Mouse (Mus musculus): ENCODE measurements at regions not wholly inside any gene's neighbourhood (a gene's known extent, or its start where the extent isn't known, plus 50 kb on each side); places are given as distances from the start of the nearest gene placed in this dataset.

DNA sequence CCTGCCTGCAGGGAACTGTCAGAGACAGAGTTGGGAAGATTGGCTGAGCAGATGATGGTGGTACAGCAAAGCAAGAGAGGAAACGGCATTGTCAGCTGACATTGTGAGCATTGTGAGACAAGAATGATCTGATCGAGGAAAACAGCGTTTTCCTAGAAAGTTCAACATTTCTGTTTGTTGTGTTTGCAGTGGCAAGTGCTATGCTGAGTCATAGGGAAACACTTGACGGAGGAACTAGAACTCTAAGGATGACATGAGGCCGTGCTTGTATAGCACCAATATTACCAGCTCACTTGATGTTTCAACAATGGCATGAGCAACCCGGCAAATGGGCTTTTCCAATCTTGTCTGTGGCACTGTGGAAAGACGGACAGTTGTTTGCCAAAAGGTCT lies 146.7 kb upstream of the Serp2 start:
- WGBS: 92% methylated on average over 7 of the region's 7 CpGs
- no peak overlapping the region for H3K4me2 ChIP-seq (replicated peaks)
- no peak overlapping the region for H3K4me3 ChIP-seq (replicated peaks)
- no peak overlapping the region for H3K27ac ChIP-seq
- H3K36me3 ChIP-seq: no peaks in the 10 kb centered on the region
- H3K4me1 ChIP-seq (replicated peaks): peaks cover 4% of the 10 kb centered on the region
- no peak for ATAC-seq
- H3K27me3 ChIP-seq: no peaks in the 10 kb centered on the region
- H3K9me3 ChIP-seq: no peaks in the 10 kb centered on the region
- H3K9ac ChIP-seq (replicated peaks): no peak overlapping the region

DNA sequence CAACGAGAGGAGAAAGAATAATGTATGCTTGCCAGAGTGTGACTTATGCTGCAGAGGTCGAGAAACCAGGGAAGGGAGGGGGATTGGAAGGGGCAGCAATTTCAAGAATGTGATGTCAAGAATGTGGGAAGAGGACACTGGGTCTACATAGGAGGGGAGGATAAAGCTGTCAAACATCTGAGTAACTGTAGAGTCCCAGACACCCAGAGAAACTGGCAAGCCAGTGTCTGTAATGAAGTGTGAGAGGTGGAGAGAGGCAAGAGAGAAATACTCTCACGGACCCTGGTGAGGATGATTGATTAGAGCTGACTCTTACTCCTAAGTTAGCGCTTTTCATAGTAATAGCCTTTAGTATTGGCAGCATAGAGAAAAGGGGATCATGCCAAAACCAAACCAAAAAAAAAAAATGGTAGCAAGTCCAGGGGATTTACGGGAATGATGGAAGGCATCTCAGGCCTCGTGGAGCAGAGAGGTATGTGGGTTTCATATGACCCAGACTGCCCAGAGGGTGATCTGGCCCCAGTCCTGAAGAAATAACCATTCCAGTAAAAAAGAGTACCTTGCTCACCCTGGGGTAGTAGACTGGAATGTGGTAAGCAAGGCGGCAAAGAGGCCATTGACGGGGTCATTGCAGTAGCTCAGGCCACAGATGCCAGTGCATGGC lies 146.2 kb upstream of the Serp2 start:
- Histone ChIP-seq H3K27me3 (no peaks in the 10 kb centered on the region), H3K9me3 (no peaks in the 10 kb centered on the region), H3K4me2 (replicated peaks) (no peak overlapping the region), H3K36me3 (no peaks in the 10 kb centered on the region), H3K27ac (no peak overlapping the region), H3K9ac (replicated peaks) (no peak overlapping the region), H3K4me3 (replicated peaks) (no peak overlapping the region), H3K4me1 (replicated peaks) (peaks cover 6% of the 10 kb centered on the region)
- 82% methylated on average over 8 of the region's 8 CpGs for WGBS
- ATAC-seq: no peak

DNA sequence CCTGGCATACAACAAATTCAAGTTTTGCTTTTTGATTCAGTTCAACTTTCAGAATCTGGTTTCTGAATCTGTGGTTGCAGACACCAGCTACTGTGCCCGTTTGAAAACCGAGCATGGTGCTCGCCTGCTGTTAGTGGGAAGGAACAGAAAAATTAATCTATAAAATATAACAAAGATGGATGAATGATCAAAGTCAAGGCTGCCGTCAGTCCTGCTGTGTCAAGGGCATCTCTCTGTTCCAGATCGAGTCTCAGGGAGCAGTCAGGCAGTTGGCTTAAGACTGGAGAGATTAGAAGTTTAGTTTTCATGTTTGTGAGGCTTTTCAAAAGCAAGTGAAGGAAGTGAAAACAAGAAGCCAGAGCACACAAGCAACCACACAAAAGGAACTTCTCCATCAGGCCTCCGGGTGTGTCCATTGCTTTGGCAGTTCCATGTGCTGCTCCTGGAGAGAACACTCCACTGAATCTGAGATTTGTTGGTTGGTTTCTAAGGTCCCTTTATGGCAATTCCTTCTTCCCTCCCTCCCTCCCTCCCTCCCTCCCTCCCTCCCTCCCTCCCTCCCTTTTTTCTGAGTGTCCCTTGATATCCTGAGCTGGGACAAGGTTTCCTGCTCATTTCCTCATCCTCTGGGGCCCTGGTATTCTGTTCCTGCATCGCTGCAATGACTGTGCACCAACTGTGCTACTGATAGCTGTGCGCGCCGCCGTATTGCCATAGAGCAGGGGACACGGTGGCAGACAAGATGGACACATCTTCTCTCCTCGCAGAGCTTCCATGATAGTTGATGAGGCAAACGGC lies 145.4 kb upstream of the Serp2 start:
- Histone ChIP-seq H3K27me3 (no peaks in the 10 kb centered on the region), H3K27ac (no peak overlapping the region), H3K9me3 (no peaks in the 10 kb centered on the region), H3K4me1 (replicated peaks) (peaks cover 6% of the 10 kb centered on the region), H3K4me3 (replicated peaks) (no peak overlapping the region), H3K4me2 (replicated peaks) (no peak overlapping the region), H3K36me3 (no peaks in the 10 kb centered on the region), H3K9ac (replicated peaks) (no peak overlapping the region)
- WGBS: 77% methylated on average over 14 of the region's 14 CpGs
- no peak for ATAC-seq

DNA sequence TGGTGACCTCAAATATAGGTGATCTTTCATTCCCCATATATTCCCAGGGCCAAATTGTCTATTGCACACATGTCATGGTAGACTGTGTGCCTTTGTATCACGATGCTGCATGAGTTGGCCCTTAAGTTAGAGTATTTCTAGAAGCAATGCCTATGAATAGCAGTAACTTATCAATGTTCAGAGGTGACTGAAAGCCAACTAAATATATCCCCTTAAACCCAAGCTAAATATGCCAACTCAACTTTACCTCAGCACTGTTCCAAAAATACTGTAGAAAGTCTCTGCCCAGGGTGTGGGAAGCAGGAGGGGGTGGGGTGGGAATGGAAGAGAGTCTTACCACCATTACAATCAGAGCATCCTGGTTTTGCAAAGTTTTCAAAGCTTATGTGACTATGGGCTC lies 144.6 kb upstream of the Serp2 start:
- Histone ChIP-seq H3K4me3 (replicated peaks) (no peak overlapping the region), H3K36me3 (no peaks in the 10 kb centered on the region), H3K9ac (replicated peaks) (no peak overlapping the region), H3K9me3 (no peaks in the 10 kb centered on the region), H3K4me2 (replicated peaks) (no peak overlapping the region), H3K27me3 (no peaks in the 10 kb centered on the region), H3K4me1 (replicated peaks) (peaks cover 13% of the 10 kb centered on the region), H3K27ac (no peak overlapping the region)
- 98% methylated on average over 1 of the region's 1 CpGs for WGBS
- ATAC-seq: no peak

DNA sequence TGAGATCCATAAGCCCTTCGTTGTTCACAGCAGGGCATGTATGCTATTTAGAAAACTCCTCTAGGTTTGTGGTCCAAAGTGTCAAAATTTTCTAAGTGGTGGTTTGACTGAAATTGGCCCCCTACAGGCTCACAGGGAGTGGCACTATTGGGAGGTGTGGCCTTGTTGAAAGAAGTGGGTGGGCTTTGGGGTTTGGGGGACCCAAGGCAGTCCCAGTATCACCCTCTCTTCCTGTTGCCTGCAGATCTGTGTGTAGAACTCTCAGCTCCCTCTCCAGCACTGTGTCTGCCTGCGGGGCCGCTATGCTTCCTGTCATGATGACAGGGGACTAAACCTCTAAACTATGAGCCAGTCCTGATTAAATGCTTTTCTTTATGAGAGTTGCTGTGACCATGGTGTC lies 144.1 kb upstream of the Serp2 start:
- Histone ChIP-seq H3K9me3 (no peaks in the 10 kb centered on the region), H3K4me2 (replicated peaks) (no peak overlapping the region), H3K27ac (no peak overlapping the region), H3K4me3 (replicated peaks) (no peak overlapping the region), H3K9ac (replicated peaks) (no peak overlapping the region), H3K4me1 (replicated peaks) (peaks cover 13% of the 10 kb centered on the region), H3K36me3 (no peaks in the 10 kb centered on the region), H3K27me3 (no peaks in the 10 kb centered on the region)
- ATAC-seq: no peak
- WGBS: 87% methylated on average over 3 of the region's 3 CpGs

DNA sequence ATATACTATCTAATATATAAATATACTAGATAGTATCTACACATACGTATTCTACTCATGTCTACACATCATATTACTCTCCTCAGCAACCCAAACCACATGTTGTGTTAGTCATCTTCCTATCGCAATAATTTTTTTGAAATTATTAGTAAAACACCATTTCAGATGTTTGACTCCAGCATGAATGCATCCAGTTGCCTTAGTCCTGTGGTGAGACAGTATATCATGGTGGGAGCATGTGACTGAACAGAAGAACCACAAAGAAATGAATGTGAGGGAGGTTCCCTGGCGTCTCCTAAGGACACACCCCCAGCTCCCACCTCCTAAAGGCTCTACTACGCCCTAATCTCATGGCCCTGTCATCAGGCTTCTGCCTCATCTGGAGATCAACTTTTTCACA lies 143.5 kb upstream of the Serp2 start:
- no peak overlapping the region for H3K27ac ChIP-seq
- no peak for ATAC-seq
- H3K9ac ChIP-seq (replicated peaks): no peak overlapping the region
- H3K9me3 ChIP-seq: no peaks in the 10 kb centered on the region
- H3K4me2 ChIP-seq (replicated peaks): no peak overlapping the region
- 84% methylated on average over 4 of the region's 4 CpGs for WGBS
- no peak overlapping the region for H3K4me3 ChIP-seq (replicated peaks)
- peaks cover 13% of the 10 kb centered on the region for H3K4me1 ChIP-seq (replicated peaks)
- H3K36me3 ChIP-seq: no peaks in the 10 kb centered on the region
- no peaks in the 10 kb centered on the region for H3K27me3 ChIP-seq

DNA sequence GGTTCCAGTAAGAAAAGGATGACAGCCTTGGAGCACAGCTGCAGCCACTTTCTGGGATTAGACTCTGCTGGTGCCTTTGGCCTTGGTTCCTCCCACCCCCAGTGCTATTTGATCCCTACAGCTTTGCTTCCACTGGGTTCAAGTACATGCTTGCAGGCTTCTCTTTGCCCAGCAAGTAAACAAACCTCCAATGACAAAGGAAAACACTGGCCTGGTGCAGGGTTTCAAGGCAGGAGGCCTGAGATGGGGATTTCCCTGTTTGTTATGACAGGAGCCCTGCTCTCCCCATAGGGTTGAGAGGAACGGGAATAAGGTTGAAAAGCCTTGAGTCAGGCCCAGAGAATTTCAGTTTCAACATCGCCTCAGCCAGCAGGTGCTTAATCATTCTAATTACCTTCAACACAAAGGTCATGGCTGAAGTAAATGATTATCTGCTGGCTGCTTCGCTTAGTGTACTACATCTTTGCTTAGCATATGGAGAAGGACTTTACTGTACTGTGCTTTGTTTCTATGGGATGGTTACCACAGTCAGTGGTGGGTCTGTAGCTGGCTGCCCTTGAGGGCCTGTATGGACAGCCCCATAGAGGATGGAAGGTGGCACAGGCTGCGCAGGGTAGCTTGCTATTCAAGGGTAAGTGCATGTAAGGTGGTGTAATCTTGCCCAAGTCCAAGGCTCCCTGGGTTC lies 142.2 kb upstream of the Serp2 start:
- no peak overlapping the region for H3K4me3 ChIP-seq (replicated peaks)
- no peak for ATAC-seq
- whole genome bisulfite sequencing: 44% methylated on average over 4 of the region's 4 CpGs
- H3K27me3 ChIP-seq: no peaks in the 10 kb centered on the region
- H3K4me2 ChIP-seq (replicated peaks): no peak overlapping the region
- no peaks in the 10 kb centered on the region for H3K9me3 ChIP-seq
- no peak overlapping the region for H3K9ac ChIP-seq (replicated peaks)
- no peaks in the 10 kb centered on the region for H3K36me3 ChIP-seq
- peak overlapping the region; percentile 30; the same call in 1 of the 2 replicates for H3K27ac ChIP-seq
- H3K4me1 ChIP-seq (replicated peaks): peaks cover 13% of the 10 kb centered on the region

DNA sequence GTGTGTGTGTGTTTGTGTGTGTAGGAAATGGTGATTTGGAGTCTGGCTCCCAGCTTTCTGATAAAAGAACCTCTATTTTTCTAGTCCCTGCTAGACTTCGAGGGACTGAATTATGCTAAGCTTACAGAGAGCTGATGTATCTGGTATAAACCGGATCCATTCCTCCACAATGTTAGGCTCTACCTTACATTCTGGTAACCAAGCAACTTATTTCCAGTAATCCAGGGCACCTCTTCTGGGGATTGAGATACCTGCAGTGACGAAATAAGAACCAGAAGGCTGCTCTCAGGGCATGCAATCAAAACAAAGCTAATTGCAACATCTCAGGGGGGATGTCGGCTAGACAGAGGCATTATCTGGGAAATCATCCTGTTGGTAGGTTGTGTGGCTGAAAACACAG lies 140.0 kb upstream of the Serp2 start:
- peaks cover 13% of the 10 kb centered on the region for H3K4me1 ChIP-seq (replicated peaks)
- H3K9me3 ChIP-seq: no peaks in the 10 kb centered on the region
- no peak overlapping the region for H3K4me2 ChIP-seq (replicated peaks)
- ATAC-seq: 0 out of 2 replicates have a peak, but pooled peaks have one; percentile 30
- H3K27ac ChIP-seq: peak overlapping the region; percentile 56
- WGBS: 58% methylated on average over 4 of the region's 4 CpGs
- H3K9ac ChIP-seq (replicated peaks): no peak overlapping the region
- no peak overlapping the region for H3K4me3 ChIP-seq (replicated peaks)
- H3K36me3 ChIP-seq: no peaks in the 10 kb centered on the region
- H3K27me3 ChIP-seq: no peaks in the 10 kb centered on the region

DNA sequence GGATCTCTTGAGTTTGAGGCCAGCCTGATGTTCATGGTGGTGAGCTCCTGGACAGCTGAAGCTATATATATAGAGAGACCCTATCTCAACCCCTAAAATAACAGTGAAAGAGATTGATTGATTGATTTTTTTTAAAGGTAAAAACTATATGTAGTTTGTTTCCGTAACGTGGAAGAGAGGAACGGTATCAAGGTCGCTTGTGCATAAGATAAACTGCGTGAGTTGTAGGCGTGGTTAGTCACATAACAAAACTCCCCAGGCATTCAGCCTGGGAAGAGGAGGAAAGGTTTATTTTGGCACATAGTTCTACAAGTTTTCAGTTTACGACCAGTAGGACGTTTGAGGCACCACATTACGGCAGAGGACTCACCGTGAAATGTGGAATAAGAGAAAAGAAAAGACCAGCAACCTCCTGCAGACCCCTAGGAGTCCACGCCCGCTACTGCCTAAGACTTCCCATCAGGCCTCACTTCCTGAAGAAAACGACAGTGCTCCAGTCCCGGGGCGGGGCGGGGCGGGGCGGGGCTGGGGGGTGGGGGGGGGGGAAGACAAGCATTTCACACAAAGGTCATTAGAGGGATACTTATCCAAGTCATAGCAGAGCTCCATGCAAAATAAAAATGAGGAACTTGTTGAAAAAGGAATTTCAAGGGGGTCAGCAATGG lies 139.1 kb upstream of the Serp2 start:
- peaks cover 13% of the 10 kb centered on the region for H3K4me1 ChIP-seq (replicated peaks)
- no peak for ATAC-seq
- H3K27me3 ChIP-seq: no peaks in the 10 kb centered on the region
- H3K9ac ChIP-seq (replicated peaks): no peak overlapping the region
- H3K27ac ChIP-seq: no peak overlapping the region
- H3K4me3 ChIP-seq (replicated peaks): no peak overlapping the region
- H3K9me3 ChIP-seq: no peaks in the 10 kb centered on the region
- no peak overlapping the region for H3K4me2 ChIP-seq (replicated peaks)
- WGBS: 71% methylated on average over 18 of the region's 18 CpGs
- no peaks in the 10 kb centered on the region for H3K36me3 ChIP-seq

DNA sequence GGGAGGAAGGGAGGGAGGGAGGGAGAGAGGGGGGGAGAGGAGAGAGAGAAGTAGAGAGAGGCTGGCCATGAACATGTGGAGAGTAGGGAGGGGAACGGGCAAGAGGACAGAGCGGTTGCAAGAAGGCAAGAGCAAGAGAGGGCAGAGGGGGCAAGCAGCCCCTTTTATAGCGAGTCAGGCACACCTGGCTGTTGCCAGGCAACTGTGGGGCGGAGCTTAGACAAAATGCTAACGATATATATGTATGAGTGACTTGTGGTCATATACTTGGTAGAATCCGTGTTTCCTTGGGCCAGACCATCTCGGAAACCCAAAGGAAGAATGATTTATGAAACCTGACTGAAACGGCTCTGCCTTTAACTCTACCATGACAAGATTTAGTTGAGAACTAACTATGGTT lies 138.2 kb upstream of the Serp2 start:
- H3K27ac ChIP-seq: no peak overlapping the region
- no peak overlapping the region for H3K9ac ChIP-seq (replicated peaks)
- no peaks in the 10 kb centered on the region for H3K9me3 ChIP-seq
- H3K4me1 ChIP-seq (replicated peaks): peaks cover 13% of the 10 kb centered on the region
- H3K4me2 ChIP-seq (replicated peaks): no peak overlapping the region
- no peak overlapping the region for H3K4me3 ChIP-seq (replicated peaks)
- H3K27me3 ChIP-seq: no peaks in the 10 kb centered on the region
- H3K36me3 ChIP-seq: no peaks in the 10 kb centered on the region
- ATAC-seq: no peak
- 87% methylated on average over 8 of the region's 8 CpGs for WGBS

DNA sequence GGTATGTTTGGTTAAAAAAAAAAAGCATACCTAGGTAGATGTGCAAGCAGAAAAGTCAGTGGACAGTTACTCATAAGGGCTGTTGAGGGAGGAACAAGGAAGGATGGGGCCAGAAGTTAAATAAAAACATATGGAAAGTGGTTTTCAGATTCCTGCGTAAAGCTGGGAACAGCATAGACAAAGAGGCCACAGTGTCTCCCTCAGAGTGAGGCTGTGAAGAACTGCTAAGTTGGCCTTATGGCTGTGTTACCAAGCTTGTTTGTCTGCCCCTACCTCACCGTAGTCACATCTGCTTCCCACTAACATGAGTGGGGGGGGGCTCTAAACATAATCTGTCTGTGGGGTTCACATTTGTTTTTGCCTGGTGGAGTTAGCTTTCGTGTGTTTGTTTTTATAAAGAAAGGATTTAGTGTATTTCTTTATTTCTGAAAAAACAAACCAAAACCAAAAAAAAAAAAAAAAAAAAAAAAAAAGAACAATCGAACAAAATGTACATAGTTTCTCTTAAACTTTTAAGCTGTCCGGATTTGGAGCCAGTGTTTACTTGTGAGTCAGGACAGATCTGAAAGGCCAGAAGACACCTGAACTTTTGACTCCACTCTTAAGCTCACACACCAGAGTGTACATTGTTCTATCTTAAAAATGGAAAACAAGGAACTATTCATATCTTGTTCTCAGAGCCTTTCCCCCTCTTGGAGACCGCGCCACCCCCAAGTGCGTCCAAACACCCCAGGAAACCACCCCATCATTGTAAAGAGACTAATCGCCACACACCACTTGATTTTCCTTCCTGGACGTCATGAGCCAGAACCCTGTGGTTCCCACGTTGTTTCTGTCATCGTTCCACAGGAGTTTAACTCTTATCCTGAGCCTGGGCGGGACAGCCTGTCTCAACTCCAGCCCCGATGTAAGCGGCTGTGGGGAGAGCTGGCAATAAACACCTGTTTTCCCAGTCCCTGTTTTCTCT lies 136.9 kb upstream of the Serp2 start:
- H3K4me3 ChIP-seq (replicated peaks): no peak overlapping the region
- no peaks in the 10 kb centered on the region for H3K27me3 ChIP-seq
- H3K9me3 ChIP-seq: no peaks in the 10 kb centered on the region
- H3K4me2 ChIP-seq (replicated peaks): no peak overlapping the region
- H3K4me1 ChIP-seq (replicated peaks): peaks cover 15% of the 10 kb centered on the region
- WGBS: 72% methylated on average over 15 of the region's 15 CpGs
- H3K36me3 ChIP-seq: no peaks in the 10 kb centered on the region
- H3K9ac ChIP-seq (replicated peaks): no peak overlapping the region
- no peak overlapping the region for H3K27ac ChIP-seq
- ATAC-seq: no peak

Data from midbrain, embryonic 13.5 days (tissue).